Mouse (Mus musculus) cerebellum, adult 2 months (tissue): ENCODE data around the gene Shb.

Experiments
- CTCF ChIP-seq: fragments of 200-500 bp; IDR thresholded peaks from 2 replicates; pipeline ENCODE4 v1.5.1; 2011; ENCODE audit warnings: low read depth, mild to moderate bottlenecking, control low read depth, low read length, moderate library complexity, borderline replicate concordance; ENCODE audit not compliant: insufficient read depth
- POLR2A ChIP-seq: fragments of 200-500 bp; IDR thresholded peaks from 2 replicates; pipeline ENCODE4 v1.6.1; 2011; ENCODE audit warnings: low read length, control low read depth, borderline replicate concordance; ENCODE audit not compliant: insufficient read depth

GRCm38 (mm10) chr4:45498345-45498744, 33.9 kb downstream of the Shb start:
- TF ChIP-seq POLR2A: no peak
- TF ChIP-seq CTCF: no peak
